In genomic region chr14:55116425-55117200, GRCm38 (mm10) we compare ENCODE assay signal across 8 mouse cellular contexts. TPM values are rescaled to one million over a fixed set of nuclear protein-coding genes. Genes with fewer than 3 reads are reported as not detected.
A peak's percentile ranks its signal among the peaks of the same experiment; 100 is the strongest.
DNase-seq lines count a peak whose midpoint lies in the region; ATAC-seq and TF ChIP-seq lines count a peak whose summit lies in the region.

Jph4 (minus strand) TSS chr14:55116935.

- TF ChIP-seq EP300 in liver, postnatal 0 days (IDR thresholded peaks at IDR 0.05; ENCODE audit: low read depth) = no peak

- WGBS in liver, embryonic 11.5 days = 9% methylated on average over 21 of the region's 21 CpGs
- 13% methylated on average over 21 of the region's 21 CpGs for WGBS in liver, postnatal 0 days (ENCODE audit: insufficient replicate concordance)
- 4% methylated on average over 21 of the region's 21 CpGs for WGBS in hindbrain, postnatal 0 days
- 5% methylated on average over 21 of the region's 21 CpGs for WGBS in midbrain, embryonic 11.5 days

- H3K36me3 ChIP-seq in liver, embryonic 11.5 days (ENCODE audit: control insufficient read depth, insufficient read depth, low read length) = no peaks in the 10 kb centered on the region
- no peaks in the 10 kb centered on the region for H3K36me3 ChIP-seq in liver, postnatal 0 days (replicated peaks; ENCODE audit: insufficient read depth, low read length)
- H3K36me3 ChIP-seq in hindbrain, postnatal 0 days (ENCODE audit: insufficient read depth, low read length) = no peaks in the 10 kb centered on the region
- no peaks in the 10 kb centered on the region for H3K36me3 ChIP-seq in midbrain, embryonic 11.5 days (ENCODE audit: control insufficient read depth, insufficient read depth, low read length)

- H3K27me3 ChIP-seq in liver, embryonic 11.5 days (replicated peaks; ENCODE audit: control insufficient read depth, insufficient read depth, low read length) = peaks cover 62% of the 10 kb centered on the region
- H3K27me3 ChIP-seq in liver, postnatal 0 days (ENCODE audit: insufficient read depth, low read length) = peaks cover 57% of the 10 kb centered on the region
- H3K27me3 ChIP-seq in hindbrain, postnatal 0 days (ENCODE audit: insufficient read depth, low read length) = no peaks in the 10 kb centered on the region
- peaks cover 34% of the 10 kb centered on the region for H3K27me3 ChIP-seq in midbrain, embryonic 11.5 days (ENCODE audit: control insufficient read depth, insufficient read depth, low read length)

- H3K9me3 ChIP-seq in liver, embryonic 11.5 days (ENCODE audit: control insufficient read depth, low read length) = no peaks in the 10 kb centered on the region
- no peaks in the 10 kb centered on the region for H3K9me3 ChIP-seq in liver, postnatal 0 days (ENCODE audit: low read length)
- H3K9me3 ChIP-seq in hindbrain, postnatal 0 days (ENCODE audit: low read length) = no peaks in the 10 kb centered on the region
- no peaks in the 10 kb centered on the region for H3K9me3 ChIP-seq in midbrain, embryonic 11.5 days (ENCODE audit: control insufficient read depth, low read length)

- DNase-seq in liver, embryonic 11.5 days (ENCODE audit: low spot score) = no peak
- DNase-seq in liver, postnatal 0 days = no peak
- DNase-seq in hindbrain, postnatal 0 days (ENCODE audit: low spot score) = peak; percentile 81
- DNase-seq in midbrain, embryonic 11.5 days (ENCODE audit: low spot score, missing footprints) = peak; percentile 93
- DNase-seq in ovary, postnatal 10 days (ENCODE audit: low spot score) = no peak
- no peak for DNase-seq in spleen, adult 18-20 months
- no peak for DNase-seq in urinary bladder, adult 18-20 months (ENCODE audit: low spot score in 2 of 2)

- no peak for TF ChIP-seq CTCF in liver, postnatal 0 days (IDR thresholded peaks at IDR 0.05; ENCODE audit: low read depth)
- no peak for TF ChIP-seq CTCF in cortical plate, adult 2 months (IDR thresholded peaks at IDR 0.05; ENCODE audit: extremely low read depth, insufficient read depth, low read length)
- TF ChIP-seq CTCF in hindbrain, postnatal 0 days (IDR thresholded peaks at IDR 0.05; ENCODE audit: low read depth) = no peak

- no peak within 1 kb of the TSS for H3K27ac ChIP-seq in liver, embryonic 11.5 days (ENCODE audit: low read depth, low read length)
- H3K27ac ChIP-seq in liver, postnatal 0 days (ENCODE audit: low read depth) = no peak within 1 kb of the TSS
- peak within 1 kb of the TSS; percentile 96 for H3K27ac ChIP-seq in cortical plate, adult 2 months (ENCODE audit: insufficient read depth, low read length)
- H3K27ac ChIP-seq in hindbrain, postnatal 0 days = peak within 1 kb of the TSS; percentile 94
- no peak within 1 kb of the TSS for H3K27ac ChIP-seq in midbrain, embryonic 11.5 days (ENCODE audit: low read depth, low read length)

- TF ChIP-seq POLR2A in cortical plate, adult 2 months (IDR thresholded peaks at IDR 0.05; ENCODE audit: extremely low read depth, insufficient read depth, low read length) = peak; percentile 87

- ATAC-seq in liver, embryonic 11.5 days (replicated peaks; ENCODE audit: low FRiP score) = no peak
- ATAC-seq in liver, postnatal 0 days = no peak
- ATAC-seq in hindbrain, postnatal 0 days = peak; percentile 67
- ATAC-seq in midbrain, embryonic 11.5 days (ENCODE audit: low FRiP score) = peak; percentile 14; the same call in 1 of the 2 replicates

- H3K4me2 ChIP-seq in liver, embryonic 11.5 days = peak within 1 kb of the TSS; percentile 90
- no peak within 1 kb of the TSS for H3K4me2 ChIP-seq in liver, postnatal 0 days (ENCODE audit: low read depth, low read length)
- peak within 1 kb of the TSS; percentile 82 for H3K4me2 ChIP-seq in hindbrain, postnatal 0 days (ENCODE audit: low read depth, low read length)
- peak within 1 kb of the TSS; percentile 100 for H3K4me2 ChIP-seq in midbrain, embryonic 11.5 days

- no peak within 1 kb of the TSS for H3K9ac ChIP-seq in liver, embryonic 11.5 days (ENCODE audit: low read depth, low read length)
- H3K9ac ChIP-seq in liver, postnatal 0 days (replicated peaks) = no peak within 1 kb of the TSS
- H3K9ac ChIP-seq in hindbrain, postnatal 0 days (replicated peaks; ENCODE audit: low read length) = peak within 1 kb of the TSS; percentile 88
- H3K9ac ChIP-seq in midbrain, embryonic 11.5 days (ENCODE audit: low read length) = peak within 1 kb of the TSS; percentile 69

- H3K4me1 ChIP-seq in liver, embryonic 11.5 days (replicated peaks; ENCODE audit: control insufficient read depth, insufficient read depth, low read length) = peaks cover 15% of the 10 kb centered on the region
- peaks cover 4% of the 10 kb centered on the region for H3K4me1 ChIP-seq in liver, postnatal 0 days (ENCODE audit: insufficient read depth)
- peaks cover 6% of the 10 kb centered on the region for H3K4me1 ChIP-seq in cortical plate, adult 2 months (ENCODE audit: control insufficient read depth, insufficient read depth, low read length)
- peaks cover 21% of the 10 kb centered on the region; the same call in 1 of the 2 replicates for H3K4me1 ChIP-seq in hindbrain, postnatal 0 days (ENCODE audit: insufficient read depth, low read length)
- H3K4me1 ChIP-seq in midbrain, embryonic 11.5 days (ENCODE audit: control insufficient read depth, insufficient read depth, low read length) = peaks cover 13% of the 10 kb centered on the region

- H3K4me3 ChIP-seq in liver, embryonic 11.5 days (ENCODE audit: low read depth, low read length) = 0 out of 2 replicates have a peak within 1 kb of the TSS, but pooled peaks have one; percentile 58
- no peak within 1 kb of the TSS for H3K4me3 ChIP-seq in liver, postnatal 0 days (ENCODE audit: low read depth, low read length)
- peak within 1 kb of the TSS; percentile 99 for H3K4me3 ChIP-seq in cortical plate, adult 2 months (ENCODE audit: insufficient read depth, low read length)
- H3K4me3 ChIP-seq in hindbrain, postnatal 0 days (ENCODE audit: low read length) = peak within 1 kb of the TSS; percentile 80
- H3K4me3 ChIP-seq in midbrain, embryonic 11.5 days (ENCODE audit: low read depth, low read length) = peak within 1 kb of the TSS; percentile 60

RNA-seq across cellular contexts. Expression of gene Jph4, which starts in this region (rescaled TPM):
- polyA plus RNA-seq in liver, embryonic 11.5 days (2014; fragmentation: Nextera tagmentation; extraction: Ambion mirVana) = 0.44 and 0.60 TPM in 2 replicates
- polyA plus RNA-seq in liver, postnatal 0 days (2015; fragmentation: Nextera tagmentation; extraction: Ambion mirVana) = not detected in 2 replicates
- polyA plus RNA-seq in cortical plate, adult 2 months (2012; rRNA removed) = 244 and 247 TPM in 2 replicates
- 124 and 126 TPM in 2 replicates for total RNA-seq in hindbrain, postnatal 0 days (2014; rRNA removed)
- 28.3 and 29.4 TPM in 2 replicates for polyA plus RNA-seq in hindbrain, postnatal 0 days (2015; fragmentation: Nextera tagmentation; extraction: Ambion mirVana)
- polyA plus RNA-seq in midbrain, embryonic 11.5 days (2014; fragmentation: Nextera tagmentation; extraction: Ambion mirVana) = 2.2 and 2.8 TPM in 2 replicates

Comparison
In these comparisons a context has a peak if more than half of its experiments do, and no peak if none do; other contexts are left out.
1. ATAC-seq: peak in hindbrain, postnatal 0 days (single experiment) and midbrain, embryonic 11.5 days (single experiment); none in liver, embryonic 11.5 days (single experiment) and liver, postnatal 0 days (single experiment).
2. DNase-seq: peak in hindbrain, postnatal 0 days (single experiment) and midbrain, embryonic 11.5 days (single experiment); none in liver, embryonic 11.5 days (single experiment), liver, postnatal 0 days (single experiment), ovary, postnatal 10 days (single experiment), spleen, adult 18-20 months (0 of 2) and urinary bladder, adult 18-20 months (0 of 2).
3. H3K27ac ChIP-seq: peak in cortical plate, adult 2 months (single experiment) and hindbrain, postnatal 0 days (single experiment); none in liver, embryonic 11.5 days (single experiment), liver, postnatal 0 days (single experiment) and midbrain, embryonic 11.5 days (single experiment).
4. H3K9ac ChIP-seq: peak in hindbrain, postnatal 0 days (single experiment) and midbrain, embryonic 11.5 days (single experiment); none in liver, embryonic 11.5 days (single experiment) and liver, postnatal 0 days (single experiment).